Mouse (Mus musculus): ENCODE measurements around the gene Trim16. TPM values are rescaled to one million over a fixed set of nuclear protein-coding genes. Genes with fewer than 3 reads are reported as not detected.

Trim16 gene
- total RNA-seq (2018; cell fraction: chromatin; rRNA removed): 10 to 100 TPM in 2 of 26 experiments, 1 to 10 TPM in 24; 1.3 to 17.4 (median 5.9) TPM
- 1 to 10 TPM; 1.2 to 8.5 (median 2.8) TPM for total RNA-seq (2018; cell fraction: cytosol; rRNA removed)
- 10 to 100 TPM in 2 of 26 experiments, 1 to 10 TPM in 24; 1.2 to 15.1 (median 4.2) TPM for total RNA-seq (2018; cell fraction: nucleus; rRNA removed)
- 2.5 to 6.9 TPM (median 4.4 TPM) in 3 replicates for polyA plus RNA-seq (2018)

- Histone ChIP-seq H3K4me3 (ENCODE audit: inconsistent target) (peak within 1 kb of the TSS; percentile 89), H3K27ac (peak within 1 kb of the TSS; percentile 69), H3K36me3 (ENCODE audit: inconsistent target) (no peaks in the 10 kb centered on the region), H3K79me2 (ENCODE audit: inconsistent target) (peaks cover 36% of the 10 kb centered on the region)
- 6% methylated on average over 15 of the region's 15 CpGs for WGBS (ENCODE audit: missing documents)
Observed at GRCm38 (mm10) chr11:62820059-62820541, at the start of gene Trim16. Gene Trim16, plus strand, starts transcription at chr11:62820231.

GRCm38 (mm10) chr11:62776510-62776909 lies 43.5 kb upstream of the Trim16 start:
- no peak overlapping the region for H3K27ac ChIP-seq
- 94% methylated on average over 7 of the region's 7 CpGs for WGBS (ENCODE audit: missing documents)
- no peaks in the 10 kb centered on the region for H3K79me2 ChIP-seq (ENCODE audit: inconsistent target)
- no peak overlapping the region for H3K4me3 ChIP-seq (ENCODE audit: inconsistent target)
- no peaks in the 10 kb centered on the region for H3K36me3 ChIP-seq (ENCODE audit: inconsistent target)

GRCm38 (mm10) chr11:62788935-62789616 lies 31.0 kb upstream of the Trim16 start, which contains the start of gene Zfp286:
Gene Zfp286, minus strand, starts transcription at chr11:62789462.
- Histone ChIP-seq H3K4me3 (ENCODE audit: inconsistent target) (peak within 1 kb of the TSS; percentile 20), H3K36me3 (ENCODE audit: inconsistent target) (no peaks in the 10 kb centered on the region), H3K79me2 (ENCODE audit: inconsistent target) (no peaks in the 10 kb centered on the region), H3K27ac (no peak within 1 kb of the TSS)
- 13% methylated on average over 34 of the region's 34 CpGs for WGBS (ENCODE audit: missing documents)

- Histone ChIP-seq H3K4me3 (ENCODE audit: inconsistent target) (peak overlapping the region; percentile 20), H3K79me2 (ENCODE audit: inconsistent target) (no peaks in the 10 kb centered on the region), H3K27ac (no peak overlapping the region), H3K36me3 (ENCODE audit: inconsistent target) (no peaks in the 10 kb centered on the region)
- 66% methylated on average over 3 of the region's 3 CpGs for WGBS (ENCODE audit: missing documents)
Observed at GRCm38 (mm10) chr11:62789617-62789936, 30.5 kb upstream of the Trim16 start.

- Histone ChIP-seq H3K4me3 (ENCODE audit: inconsistent target) (no peak overlapping the region), H3K79me2 (ENCODE audit: inconsistent target) (no peaks in the 10 kb centered on the region), H3K36me3 (ENCODE audit: inconsistent target) (no peaks in the 10 kb centered on the region), H3K27ac (no peak overlapping the region)
- WGBS (ENCODE audit: missing documents): 75% methylated on average over 13 of the region's 13 CpGs
Observed at GRCm38 (mm10) chr11:62804119-62804518, 15.9 kb upstream of the Trim16 start.

GRCm38 (mm10) chr11:62807965-62808364 lies 12.1 kb upstream of the Trim16 start:
- WGBS (ENCODE audit: missing documents): 46% methylated on average over 2 of the region's 2 CpGs
- Histone ChIP-seq H3K4me3 (ENCODE audit: inconsistent target) (no peak overlapping the region), H3K79me2 (ENCODE audit: inconsistent target) (no peaks in the 10 kb centered on the region)

GRCm38 (mm10) chr11:62809201-62809600 lies 10.8 kb upstream of the Trim16 start:
- H3K4me3 ChIP-seq (ENCODE audit: inconsistent target): no peak overlapping the region
- H3K79me2 ChIP-seq (ENCODE audit: inconsistent target): no peaks in the 10 kb centered on the region
- no peak overlapping the region for H3K27ac ChIP-seq
- WGBS (ENCODE audit: missing documents): 89% methylated on average over 4 of the region's 4 CpGs
- H3K36me3 ChIP-seq (ENCODE audit: inconsistent target): no peaks in the 10 kb centered on the region

More at GRCm38 (mm10) chr11:62807965-62808364, 12.1 kb upstream of the Trim16 start:
- H3K27ac ChIP-seq: peak overlapping the region; percentile 2; the same call in 1 of the 2 replicates
- H3K36me3 ChIP-seq (ENCODE audit: inconsistent target): no peaks in the 10 kb centered on the region

GRCm38 (mm10) chr11:62812268-62812667 lies 7.8 kb upstream of the Trim16 start:
- Histone ChIP-seq H3K4me3 (ENCODE audit: inconsistent target) (no peak overlapping the region), H3K27ac (no peak overlapping the region), H3K36me3 (ENCODE audit: inconsistent target) (no peaks in the 10 kb centered on the region), H3K79me2 (ENCODE audit: inconsistent target) (no peaks in the 10 kb centered on the region)
- 74% methylated on average over 6 of the region's 6 CpGs for WGBS (ENCODE audit: missing documents)

GRCm38 (mm10) chr11:62813497-62813896 lies 6.5 kb upstream of the Trim16 start:
- no peak overlapping the region for H3K27ac ChIP-seq
- no peaks in the 10 kb centered on the region for H3K36me3 ChIP-seq (ENCODE audit: inconsistent target)
- H3K79me2 ChIP-seq (ENCODE audit: inconsistent target): no peaks in the 10 kb centered on the region
- WGBS (ENCODE audit: missing documents): 73% methylated on average over 1 of the region's 1 CpGs
- H3K4me3 ChIP-seq (ENCODE audit: inconsistent target): no peak overlapping the region

- Histone ChIP-seq H3K79me2 (ENCODE audit: inconsistent target) (no peaks in the 10 kb centered on the region), H3K4me3 (ENCODE audit: inconsistent target) (no peak overlapping the region), H3K27ac (no peak overlapping the region), H3K36me3 (ENCODE audit: inconsistent target) (no peaks in the 10 kb centered on the region)
- WGBS (ENCODE audit: missing documents): 78% methylated on average over 6 of the region's 6 CpGs
Observed at GRCm38 (mm10) chr11:62813970-62814624, 5.9 kb upstream of the Trim16 start.

- Histone ChIP-seq H3K36me3 (ENCODE audit: inconsistent target) (no peaks in the 10 kb centered on the region), H3K79me2 (ENCODE audit: inconsistent target) (no peaks in the 10 kb centered on the region)
- WGBS (ENCODE audit: missing documents): 44% methylated on average over 4 of the region's 4 CpGs
Observed at GRCm38 (mm10) chr11:62814625-62815024, 5.4 kb upstream of the Trim16 start.

GRCm38 (mm10) chr11:62815438-62815837 lies 4.6 kb upstream of the Trim16 start:
- Histone ChIP-seq H3K4me3 (ENCODE audit: inconsistent target) (no peak overlapping the region), H3K27ac (no peak overlapping the region), H3K79me2 (ENCODE audit: inconsistent target) (no peaks in the 10 kb centered on the region), H3K36me3 (ENCODE audit: inconsistent target) (no peaks in the 10 kb centered on the region)
- WGBS (ENCODE audit: missing documents): 92% methylated on average over 1 of the region's 1 CpGs

More at GRCm38 (mm10) chr11:62814625-62815024, 5.4 kb upstream of the Trim16 start:
- no peak overlapping the region for H3K4me3 ChIP-seq (ENCODE audit: inconsistent target)
- H3K27ac ChIP-seq: no peak overlapping the region

GRCm38 (mm10) chr11:62816591-62816990 lies 3.4 kb upstream of the Trim16 start:
- Histone ChIP-seq H3K4me3 (ENCODE audit: inconsistent target) (no peak overlapping the region), H3K27ac (no peak overlapping the region), H3K36me3 (ENCODE audit: inconsistent target) (no peaks in the 10 kb centered on the region), H3K79me2 (ENCODE audit: inconsistent target) (peaks cover 1% of the 10 kb centered on the region; the same call in 1 of the 2 replicates)
- WGBS (ENCODE audit: missing documents): 85% methylated on average over 6 of the region's 6 CpGs

GRCm38 (mm10) chr11:62819059-62819686 lies 858 bp upstream of the Trim16 start:
- WGBS (ENCODE audit: missing documents): 87% methylated on average over 8 of the region's 8 CpGs
- Histone ChIP-seq H3K27ac (no peak overlapping the region), H3K4me3 (ENCODE audit: inconsistent target) (no peak overlapping the region), H3K36me3 (ENCODE audit: inconsistent target) (no peaks in the 10 kb centered on the region), H3K79me2 (ENCODE audit: inconsistent target) (peaks cover 27% of the 10 kb centered on the region)

Data from macrophage (primary cell).